Mouse (Mus musculus) ZHBTc4 (cell line): ENCODE data around the gene Thap8.

Experiments
- DNase-seq: peaks from one replicate; pipeline ENCODE4 v3.0.0-alpha.2; 2011; ENCODE audit warnings: low read depth, low spot score

Gene Thap8

DNA sequence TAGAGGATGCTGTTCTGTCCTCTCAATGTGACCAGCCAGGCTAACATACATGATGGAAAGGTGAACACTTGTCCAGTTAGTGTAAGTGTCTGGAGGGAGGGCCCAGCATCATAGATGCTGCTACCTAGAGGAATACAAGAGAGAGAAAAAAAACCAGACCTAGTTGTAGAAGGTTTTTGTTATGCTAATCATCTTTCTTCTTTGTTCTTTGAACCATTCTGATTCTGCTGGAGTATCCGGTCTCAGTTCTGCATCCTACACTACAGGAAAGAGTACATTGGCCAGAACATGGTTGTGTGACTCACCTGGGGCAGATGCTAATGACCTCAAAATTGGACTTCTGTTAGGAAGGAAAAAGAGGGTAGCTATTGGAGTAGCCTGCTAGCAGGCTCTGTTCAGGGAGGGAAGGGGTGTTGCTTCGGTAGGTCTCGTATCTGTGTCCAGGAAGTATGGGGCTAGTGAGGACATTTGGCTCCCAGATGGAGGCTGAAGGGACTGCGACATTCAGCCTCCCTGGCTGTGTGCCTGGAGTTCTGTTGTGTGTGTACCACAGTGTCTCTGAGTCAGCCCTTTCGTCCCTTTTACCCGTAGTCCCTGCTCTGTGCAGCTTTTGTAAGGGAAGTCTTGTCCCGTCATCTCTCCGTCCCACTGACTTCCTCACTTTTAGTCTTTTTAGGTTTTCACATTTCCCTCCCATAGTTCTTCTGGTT is 7.0 kb downstream of the Thap8 start:
- DNase-seq = peak; percentile 52

DNA sequence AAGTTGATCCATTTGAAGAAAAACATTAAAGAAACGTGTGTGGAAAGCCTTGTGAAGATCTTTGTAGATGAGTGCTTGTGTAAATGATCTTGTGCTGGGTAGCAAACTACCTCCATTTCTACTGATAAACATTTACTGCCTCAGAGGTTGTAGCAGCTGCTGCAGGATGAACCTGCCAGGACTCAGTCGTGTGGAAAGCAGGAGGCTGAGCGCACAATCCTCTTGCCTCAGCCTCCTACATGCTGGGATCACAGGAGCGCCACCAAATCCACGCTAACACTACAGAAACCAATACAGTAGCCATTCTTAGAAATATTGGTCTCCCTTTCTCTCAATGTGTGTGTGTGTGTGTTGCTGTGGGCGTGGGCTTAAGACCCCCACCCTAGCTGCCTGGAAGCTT is 8.2 kb downstream of the Thap8 start:
- no peak for DNase-seq

DNA sequence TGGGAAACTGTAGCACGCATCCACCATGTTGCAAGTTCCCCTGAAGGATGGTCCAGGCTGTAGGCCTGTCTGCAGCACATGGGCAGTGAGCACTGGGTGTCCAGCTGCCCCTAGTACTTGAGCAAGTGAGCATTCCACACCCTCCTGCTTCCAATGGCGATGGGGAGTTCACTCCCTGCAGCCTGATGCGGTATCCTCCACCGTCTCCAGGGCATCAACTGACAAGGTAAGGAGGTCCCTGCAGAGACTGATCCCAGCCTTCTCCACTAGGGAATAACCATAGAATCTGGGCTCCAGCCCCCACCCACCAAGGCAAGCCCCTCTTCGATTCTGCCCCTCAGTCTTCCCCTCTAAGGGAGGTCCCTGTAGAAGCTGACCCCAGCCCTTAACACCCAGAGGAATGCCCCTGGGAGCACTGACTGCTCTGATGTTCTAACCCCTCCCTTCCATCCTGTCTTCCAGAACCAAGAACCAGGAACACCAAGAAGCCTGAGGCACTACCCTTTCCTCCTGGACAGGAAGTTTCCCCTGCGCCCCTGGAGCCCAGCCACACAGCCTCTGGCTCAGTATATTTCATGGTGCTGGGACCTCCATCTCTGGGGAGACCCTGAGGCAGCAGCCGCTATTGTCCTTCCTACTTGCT is 9.3 kb downstream of the Thap8 start:
- no peak for DNase-seq

DNA sequence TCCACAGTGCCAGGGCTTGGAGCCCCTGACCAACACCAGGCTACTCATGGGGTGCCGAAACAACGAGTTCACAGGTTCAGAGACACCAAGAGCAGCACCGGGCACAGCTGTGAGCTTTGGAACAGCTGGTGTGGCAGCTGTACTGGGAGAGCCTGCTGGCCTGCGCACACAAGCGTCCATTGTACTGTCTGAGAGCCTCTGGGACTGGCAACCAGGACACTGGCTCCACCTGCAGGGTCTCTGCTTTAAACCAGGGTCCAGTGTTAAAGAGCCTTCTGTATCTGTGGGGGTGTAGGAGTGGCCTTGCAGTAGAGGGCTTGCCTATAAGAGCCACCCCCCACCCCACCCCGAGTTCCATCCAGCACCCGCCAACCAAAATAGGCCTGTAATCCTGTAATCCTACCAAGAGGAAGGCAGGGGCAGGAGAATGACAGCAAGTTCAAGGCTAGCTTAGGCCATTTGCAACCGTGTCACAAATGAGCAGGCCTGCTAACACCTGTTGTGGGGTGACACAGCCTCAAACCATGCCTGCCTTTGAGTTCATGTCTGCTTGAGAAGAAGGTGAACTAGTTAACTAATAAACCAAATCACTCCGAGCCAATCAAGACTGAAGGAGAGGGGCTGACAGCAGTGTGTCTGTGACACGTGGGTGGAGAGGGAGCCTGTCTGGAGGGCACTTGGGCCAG is 10.0 kb downstream of the Thap8 start:
- DNase-seq = no peak

DNA sequence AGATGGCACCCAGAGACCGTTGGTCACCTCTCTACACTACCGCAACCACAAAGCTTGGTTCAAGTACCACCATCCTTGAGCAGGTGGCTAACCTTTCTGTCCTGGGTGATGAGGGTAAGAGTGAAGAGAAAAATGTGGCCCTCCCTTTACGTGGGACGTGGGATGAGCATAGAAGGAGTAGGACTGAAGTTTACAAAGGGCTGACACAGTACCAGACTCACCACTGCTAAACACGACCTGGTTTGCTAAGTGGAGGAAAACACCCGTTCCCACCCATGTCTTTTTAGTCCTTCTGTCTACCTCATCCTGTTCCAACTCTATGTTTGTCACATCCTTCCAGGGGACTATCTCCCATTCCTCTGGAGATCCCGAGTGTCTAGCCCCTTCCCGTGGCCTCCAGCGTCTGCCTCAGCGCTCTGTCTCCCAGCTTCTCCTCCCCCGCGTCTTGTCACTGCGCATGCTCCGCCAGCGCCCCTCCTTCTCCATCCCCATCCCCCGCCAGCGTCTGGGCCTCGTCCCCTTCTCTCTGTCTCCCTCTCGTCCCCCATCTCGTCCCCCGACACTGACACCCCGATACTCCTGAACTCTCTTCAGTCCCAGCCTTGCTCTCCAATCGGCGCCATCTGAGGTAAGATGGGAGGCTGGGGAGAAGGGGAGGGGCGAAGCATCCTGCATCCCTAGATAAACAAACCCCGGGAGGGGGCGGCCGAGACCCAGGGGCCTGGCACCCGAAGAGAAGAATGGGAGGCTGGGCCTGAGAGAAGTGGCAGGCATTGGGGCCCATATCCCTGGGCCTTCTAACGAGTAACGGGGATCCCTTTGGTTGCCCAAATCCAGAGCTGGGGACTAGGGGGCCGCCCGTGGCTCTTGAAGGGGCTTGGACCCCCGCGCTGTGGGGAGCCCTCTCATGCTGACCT is 11.6 kb downstream of the Thap8 start, which contains the start of gene Clip3:
Gene Clip3, plus strand, starts transcription at position 514 of the 917 bp plus-strand sequence.
- DNase-seq = peak; percentile 73

DNA sequence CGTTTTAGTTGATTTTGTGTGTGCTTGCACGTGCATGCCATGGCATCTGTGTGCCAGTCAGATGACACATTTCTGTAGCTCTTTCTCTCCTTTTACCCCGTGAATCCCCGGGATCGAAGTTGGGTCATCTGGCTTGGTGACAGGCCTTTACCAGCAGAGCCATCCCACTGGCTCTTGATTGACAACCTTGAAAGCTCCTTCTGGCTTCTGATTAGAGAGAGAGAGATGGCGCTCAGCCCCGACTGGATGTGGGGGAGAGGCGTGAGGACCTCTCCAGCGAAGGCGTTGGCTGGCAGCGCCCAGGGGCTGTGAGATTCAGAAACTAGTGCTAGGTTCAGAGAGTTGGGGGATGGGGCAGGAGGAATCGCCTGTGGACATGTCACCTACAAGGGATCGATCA is 13.9 kb downstream of the Thap8 start:
- no peak for DNase-seq

DNA sequence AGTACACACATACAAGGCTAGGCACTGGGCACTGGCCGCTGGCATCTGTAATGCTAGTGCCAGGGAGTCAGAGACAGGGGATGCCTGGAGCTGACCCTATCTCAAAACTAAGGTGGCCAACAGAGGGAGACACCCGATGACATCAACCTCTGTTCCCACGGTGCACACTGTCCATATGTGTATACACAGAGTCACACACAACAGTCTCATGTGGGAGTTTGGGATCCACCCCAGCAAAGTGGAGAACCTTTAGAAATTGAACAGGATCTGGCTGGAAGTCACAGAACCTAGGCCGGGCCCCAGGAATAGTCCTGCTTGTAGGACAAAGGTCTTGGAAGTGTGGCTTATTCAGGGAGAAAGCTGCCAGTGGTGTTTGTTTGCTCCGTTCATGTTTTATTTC is 14.4 kb downstream of the Thap8 start:
- DNase-seq = no peak

DNA sequence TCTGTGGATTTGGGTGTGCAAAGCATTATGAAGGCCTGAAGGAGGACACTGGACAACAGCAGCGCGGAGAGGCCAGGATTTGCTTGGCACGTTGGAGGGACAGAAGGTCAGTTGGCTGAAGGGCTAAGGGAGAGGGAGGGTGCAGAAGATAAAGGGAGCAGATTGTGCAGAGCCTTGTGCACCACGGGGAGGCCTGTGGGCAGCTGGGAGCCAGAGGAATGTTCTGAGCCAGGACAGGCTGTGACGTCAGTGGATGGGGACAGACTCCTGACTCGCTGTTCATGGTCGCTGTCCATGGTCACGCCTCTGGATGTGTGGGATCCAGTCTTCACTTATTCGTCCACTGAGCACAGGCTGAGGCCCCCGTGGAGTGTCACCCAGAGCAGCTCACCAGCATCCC is 15.2 kb downstream of the Thap8 start:
- DNase-seq = peak; percentile 70

DNA sequence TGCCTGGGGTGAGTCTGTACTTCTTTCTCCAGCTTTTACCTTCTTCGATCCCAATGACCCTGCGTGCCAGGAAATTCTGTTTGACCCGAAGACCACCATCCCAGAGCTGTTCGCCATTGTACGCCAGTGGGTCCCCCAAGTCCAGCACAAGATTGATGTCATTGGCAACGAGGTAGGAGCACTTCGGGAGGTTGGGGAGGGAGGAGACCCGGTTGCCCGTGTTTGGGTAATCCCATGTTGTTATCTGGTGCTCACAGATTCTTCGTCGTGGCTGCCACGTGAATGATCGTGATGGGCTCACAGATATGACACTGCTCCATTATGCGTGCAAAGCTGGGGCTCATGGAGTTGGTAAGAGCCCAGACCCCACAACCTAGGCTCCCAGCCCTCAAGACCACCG is 16.9 kb downstream of the Thap8 start:
- no peak for DNase-seq

DNA sequence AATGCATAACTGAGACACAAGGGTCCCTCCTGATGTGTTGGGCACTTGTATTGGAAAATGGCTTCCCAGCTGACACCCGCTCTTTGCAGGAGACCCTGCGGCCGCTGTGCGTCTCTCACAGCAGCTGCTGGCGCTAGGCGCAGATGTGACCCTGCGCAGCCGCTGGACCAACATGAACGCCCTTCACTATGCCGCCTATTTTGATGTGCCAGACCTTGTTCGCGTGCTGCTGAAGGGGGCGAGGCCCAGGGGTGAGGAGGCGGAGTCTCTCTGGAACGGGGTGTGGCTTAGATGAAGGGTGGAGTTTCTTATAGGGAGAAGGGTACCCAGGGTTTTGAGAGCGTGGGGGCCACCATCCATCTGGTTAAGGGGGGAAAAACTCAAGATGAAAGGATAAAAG is 17.4 kb downstream of the Thap8 start:
- DNase-seq = peak; percentile 76

DNA sequence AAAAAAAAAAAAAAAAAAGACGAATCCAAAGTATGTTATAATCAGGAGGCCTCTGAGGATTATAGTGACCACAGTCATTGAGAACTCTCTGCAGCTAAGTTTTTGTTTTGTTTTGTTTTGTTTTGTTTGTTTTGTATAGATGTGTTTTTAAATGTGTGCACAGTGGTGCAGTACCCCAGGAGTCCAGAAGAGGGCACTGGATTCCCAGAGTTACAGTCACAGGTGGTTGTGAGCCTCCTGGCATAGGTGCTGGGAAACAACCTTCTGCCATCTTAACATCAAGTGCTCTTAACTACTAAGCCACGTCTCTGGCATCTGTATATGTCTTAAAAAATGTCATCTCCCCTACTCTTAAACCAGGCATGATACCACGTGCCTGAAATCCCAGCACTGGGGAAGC is 21.0 kb downstream of the Thap8 start:
- DNase-seq = peak; percentile 78

DNA sequence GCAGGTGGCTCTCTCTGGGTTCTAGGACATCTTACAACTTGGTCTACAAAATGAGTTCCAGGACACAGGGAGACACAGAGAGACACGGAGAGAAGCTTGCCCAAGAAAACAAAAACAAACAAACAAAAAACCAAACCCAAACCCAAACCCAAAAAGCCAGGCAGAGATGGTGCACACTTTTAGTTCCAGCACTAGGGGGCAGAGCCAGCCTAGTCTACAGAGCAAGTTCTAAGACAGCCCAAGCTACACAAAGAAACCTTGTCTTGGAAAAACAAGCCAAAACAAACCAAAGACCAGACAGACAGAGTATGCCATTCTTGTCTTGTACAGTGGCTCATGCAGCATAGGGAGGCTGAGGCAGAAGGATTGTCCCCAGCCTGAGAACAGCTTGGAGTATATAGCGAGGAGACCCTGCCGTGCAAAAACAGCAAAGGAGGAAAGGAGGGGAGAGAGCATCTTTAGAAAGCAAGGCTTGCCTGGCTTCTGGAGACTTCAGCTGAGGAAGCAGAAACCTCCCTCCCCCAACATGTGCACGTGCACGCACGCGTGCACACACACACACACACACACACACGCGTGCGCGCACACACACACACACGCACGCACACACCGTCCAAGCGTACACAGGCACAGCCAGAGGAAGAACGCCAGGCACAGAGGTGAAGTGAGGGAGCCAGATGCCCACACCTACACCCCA is 26.3 kb downstream of the Thap8 start:
- DNase-seq = peak; percentile 66

DNA sequence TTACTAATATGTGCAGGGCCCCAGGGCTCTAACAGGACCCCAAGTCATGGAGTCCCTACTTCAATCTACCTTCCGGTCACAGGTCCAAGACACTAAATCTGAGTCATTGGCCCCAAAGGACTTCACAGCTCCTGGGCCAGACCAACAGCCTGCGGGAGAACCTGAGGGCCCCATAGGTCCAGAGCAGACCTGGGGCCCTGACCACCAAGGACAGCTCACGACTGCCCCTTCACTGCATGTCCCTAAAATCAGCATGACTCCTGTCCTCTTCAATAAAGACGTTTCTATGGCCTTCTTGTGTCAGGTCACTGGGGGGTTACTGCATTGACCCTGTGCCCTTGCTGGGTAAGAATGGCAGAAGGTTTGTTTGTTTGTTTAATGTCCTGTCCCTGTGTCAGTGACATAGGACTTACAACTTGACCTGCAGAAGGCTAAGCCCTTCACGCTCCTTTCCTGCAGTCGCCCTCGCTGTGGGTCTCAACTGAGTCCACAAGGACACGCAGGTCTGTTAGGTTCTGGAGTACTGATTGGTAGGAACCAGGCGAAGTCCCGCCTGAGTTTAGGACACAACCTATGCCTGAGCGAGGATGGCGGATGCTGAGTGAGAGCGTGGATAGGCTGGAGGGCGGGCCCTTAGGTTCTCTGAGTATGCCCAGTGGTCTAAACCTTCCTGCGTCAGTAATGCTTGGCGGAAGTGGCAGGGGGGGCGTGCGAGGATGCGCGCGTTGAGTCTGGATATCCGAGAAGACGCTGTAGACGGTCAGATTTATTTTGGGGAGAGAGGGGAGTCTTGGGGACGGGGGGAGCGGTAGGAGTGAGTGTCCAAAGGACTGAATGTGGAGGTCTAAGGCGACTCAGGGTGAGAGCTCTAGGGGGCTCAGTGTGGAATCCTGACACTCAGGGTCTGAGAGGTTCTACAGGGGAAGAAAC is 28.4 kb downstream of the Thap8 start, which contains the start of gene Alkbh6:
Gene Alkbh6, plus strand, starts transcription at position 642 of the 930 bp plus-strand sequence.
- peak; percentile 97 for DNase-seq

DNA sequence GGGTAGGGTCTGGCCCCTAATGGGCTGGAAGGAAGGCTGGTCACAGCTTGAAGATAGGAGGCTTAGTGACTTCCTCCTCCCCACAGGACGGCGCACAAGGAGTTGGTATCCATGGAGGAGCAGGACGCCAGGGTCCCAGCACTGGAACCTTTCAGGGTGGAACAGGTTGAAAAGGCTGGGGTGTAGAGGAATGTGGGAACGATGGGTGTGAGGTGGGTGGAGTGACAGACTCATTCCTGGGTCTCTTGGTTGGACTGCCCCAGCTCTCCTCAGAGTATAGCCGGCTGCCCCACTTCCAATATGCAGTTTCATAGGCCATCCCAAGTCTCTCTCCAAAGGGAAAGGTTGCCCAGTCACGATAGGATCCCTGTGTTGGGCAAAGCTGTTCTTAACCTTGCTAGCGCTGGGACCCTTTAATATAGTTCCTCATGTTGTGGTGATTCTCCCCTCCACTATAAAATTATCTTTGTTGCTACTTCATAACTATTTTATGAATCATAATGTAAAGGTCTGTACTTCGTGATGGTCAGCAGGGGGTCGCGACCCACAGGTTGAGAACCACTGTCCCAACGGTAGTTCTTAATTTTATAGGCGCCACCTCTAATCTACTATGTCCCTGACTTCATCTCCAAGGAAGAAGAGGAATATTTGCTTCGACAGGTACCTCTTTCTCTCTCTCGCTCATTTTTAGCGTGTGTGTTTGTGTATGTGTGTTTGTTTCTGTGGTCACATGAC is 29.7 kb downstream of the Thap8 start:
- no peak for DNase-seq

DNA sequence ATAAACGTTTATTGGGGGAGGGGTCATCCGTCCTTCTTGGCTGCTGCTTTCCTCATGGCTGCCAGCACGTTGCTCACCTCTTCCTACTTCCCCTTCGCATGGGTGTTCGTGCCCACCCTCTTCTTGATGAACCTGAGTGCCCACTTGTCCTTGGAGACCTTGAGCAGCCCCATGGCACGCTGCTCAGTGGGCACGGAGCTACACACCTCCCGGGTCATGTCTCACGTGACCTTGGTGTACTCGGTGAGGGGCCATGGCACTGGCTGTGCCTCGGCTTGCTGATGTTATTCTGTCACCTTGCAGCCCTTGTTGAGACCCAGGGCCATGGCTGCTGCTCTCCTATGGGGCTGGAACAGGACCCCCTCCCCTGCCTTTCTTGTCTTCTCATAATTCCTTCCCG is 30.2 kb downstream of the Thap8 start:
- no peak for DNase-seq

DNA sequence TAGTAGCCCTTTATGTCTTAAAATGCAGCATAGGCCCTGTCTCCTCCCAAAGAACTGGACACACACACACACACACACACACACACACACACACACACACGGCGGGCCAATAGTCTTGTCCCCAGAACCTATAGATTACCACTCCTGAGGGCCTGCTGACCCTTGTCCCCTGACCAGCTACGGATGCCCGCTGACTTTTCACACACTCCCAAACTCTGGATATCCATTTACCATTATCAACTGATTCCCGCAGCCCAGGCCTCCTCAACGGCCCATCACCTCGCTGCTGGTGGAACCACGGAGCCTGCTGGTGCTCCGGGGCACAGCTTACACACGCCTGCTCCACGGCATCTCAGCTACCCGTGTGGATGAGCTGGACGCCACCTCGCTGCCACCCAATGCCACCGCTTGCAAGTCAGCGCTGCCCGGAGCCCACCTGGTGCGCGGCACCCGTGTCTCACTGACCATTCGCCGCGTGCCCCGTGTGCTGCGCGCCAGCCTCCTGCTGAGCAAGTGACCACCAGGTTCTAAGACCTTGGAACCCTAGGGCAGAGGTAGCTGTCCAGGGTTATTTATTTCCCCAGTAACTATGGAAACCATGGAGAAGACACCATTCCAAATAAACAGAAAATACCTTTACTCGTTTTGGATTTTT is 33.9 kb downstream of the Thap8 start:
- DNase-seq = no peak

DNA sequence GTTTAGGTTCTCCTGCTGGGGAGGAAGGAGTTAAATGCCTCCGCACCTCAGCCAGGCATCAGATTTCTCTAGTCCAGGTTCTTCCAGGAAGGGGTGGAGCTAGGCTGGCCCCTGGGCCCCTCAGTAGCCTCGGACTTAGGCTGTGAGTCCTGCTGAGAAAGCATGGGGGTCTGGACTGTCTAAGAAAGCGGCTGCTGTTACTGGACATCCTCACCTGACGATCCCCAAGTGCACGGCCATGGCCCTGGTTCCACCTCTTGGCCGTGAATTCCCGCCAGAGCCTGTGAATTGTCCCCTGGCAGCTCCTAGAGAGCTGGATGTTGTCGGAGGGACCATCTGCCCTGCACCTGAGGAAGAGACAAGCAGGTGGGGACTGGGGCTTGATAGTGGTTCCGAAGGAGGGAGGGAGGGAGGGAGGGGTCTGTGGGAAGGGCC is 34.8 kb downstream of the Thap8 start, which contains the start of gene Syne4:
Gene Syne4, plus strand, starts transcription at position 87 of the 435 bp plus-strand sequence.
- peak; percentile 50 for DNase-seq
